Mouse (Mus musculus): ENCODE measurements at regions not wholly inside any gene's neighbourhood (a gene's known extent, or its start where the extent isn't known, plus 50 kb on each side); places are given as distances from the start of the nearest gene placed in this dataset.
A peak's percentile ranks its signal among the peaks of the same experiment; 100 is the strongest.

DNA sequence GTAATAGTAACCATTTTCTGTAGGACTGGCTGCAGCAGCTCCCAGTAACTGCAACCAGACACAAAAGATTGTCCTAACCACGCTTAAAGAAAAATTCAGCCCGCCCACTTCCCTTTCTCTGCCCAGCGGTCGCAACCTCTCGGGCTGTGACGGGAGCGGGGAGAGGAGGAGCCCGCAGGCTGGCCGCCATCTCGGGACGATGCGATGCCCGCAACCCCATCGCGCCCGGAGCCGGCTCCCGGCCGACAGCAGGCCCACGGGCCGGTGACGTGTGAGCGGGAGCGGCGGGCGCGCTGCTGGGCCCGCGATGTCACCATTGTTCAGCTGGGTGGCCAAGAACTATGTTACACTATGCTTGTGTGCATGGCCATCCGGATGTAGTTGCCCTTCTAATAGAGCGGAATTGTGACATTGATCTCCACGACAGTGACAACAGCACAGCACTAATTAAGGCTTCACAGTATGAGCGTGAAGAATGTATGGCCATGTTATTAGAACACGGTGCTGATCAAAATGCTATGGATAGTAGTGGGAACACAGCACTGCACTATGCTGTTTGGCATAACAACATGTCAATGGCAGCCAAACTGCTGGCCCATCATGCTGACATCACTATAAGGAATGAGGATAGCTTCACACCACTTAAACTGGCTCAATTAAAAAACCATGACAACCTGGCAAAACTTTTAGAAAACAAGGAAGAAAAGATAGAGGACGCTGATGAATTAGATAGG lies 59.2 kb upstream of the C2cd4b start:
- DNase-seq: peak; percentile 9

DNA sequence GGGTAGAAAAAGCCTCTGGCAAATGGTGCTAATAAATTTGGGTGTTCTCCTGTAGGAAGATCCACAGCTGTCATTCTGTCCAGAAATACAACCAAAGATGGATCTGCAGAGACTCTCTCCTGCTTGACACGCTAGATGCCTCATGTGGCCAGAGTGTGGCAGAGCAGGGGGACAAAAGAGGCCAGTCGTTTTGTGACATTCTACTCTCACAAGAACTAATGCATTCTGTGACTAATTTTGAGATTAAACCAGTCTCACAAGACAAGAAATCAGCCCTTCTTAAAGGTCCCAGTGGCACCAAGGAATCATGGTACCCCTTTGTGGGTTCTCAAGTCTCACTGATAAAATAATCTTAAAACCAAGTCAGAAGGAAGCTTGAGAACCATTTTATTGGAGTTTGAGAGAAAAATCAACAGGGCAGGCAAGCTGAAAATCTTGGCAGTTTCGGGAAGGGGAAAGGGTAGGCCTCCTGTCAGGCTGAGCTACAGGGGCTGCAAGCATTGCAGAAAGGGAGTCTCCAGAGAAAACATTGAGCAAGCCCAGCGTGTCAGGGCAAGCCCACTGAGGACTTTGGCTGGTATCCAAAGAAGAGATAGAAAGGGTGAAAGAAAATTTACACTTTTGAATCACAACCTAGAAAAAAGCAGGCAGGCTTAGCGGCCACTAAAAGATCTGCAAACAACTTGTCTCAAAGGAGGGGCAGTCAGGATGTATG lies 50.8 kb upstream of the C2cd4b start:
- DNase-seq: no peak

Data from adrenal gland, adult 8-10 months (tissue).